In genomic region chr10:60815855-60816254, GRCm38 (mm10) we compare ENCODE assay signal across 9 mouse cellular contexts. TPM values are rescaled to one million over a fixed set of nuclear protein-coding genes. Genes with fewer than 3 reads are reported as not detected.
DNase-seq lines count a peak whose midpoint lies in the region; ATAC-seq and TF ChIP-seq lines count a peak whose summit lies in the region.
"Had no signal": no experiment of that assay in that cellular context is flagged by ENCODE, and none has a peak within 500 bp of the region (broad histone marks: within the 10 kb centered on the region; RNA-seq: fewer than 3 reads in every experiment).

No protein-coding gene starts in this region.

- no peak overlapping the region for H3K9ac ChIP-seq in lung, embryonic 16.5 days (ENCODE audit: low read length)
- peak overlapping the region; percentile 24; the same call in 1 of the 2 replicates for H3K9ac ChIP-seq in heart, postnatal 0 days (replicated peaks; ENCODE audit: low read depth, low read length)
- no peak overlapping the region for H3K9ac ChIP-seq in stomach, embryonic 14.5 days (replicated peaks; ENCODE audit: low read depth, low read length)

- no peaks in the 10 kb centered on the region for H3K9me3 ChIP-seq in lung, embryonic 16.5 days (ENCODE audit: control insufficient read depth, low read length)
- no peaks in the 10 kb centered on the region for H3K9me3 ChIP-seq in heart, postnatal 0 days (replicated peaks; ENCODE audit: control insufficient read depth, low read length)
- H3K9me3 ChIP-seq in stomach, embryonic 14.5 days (ENCODE audit: control insufficient read depth, low read depth, low read length): no peaks in the 10 kb centered on the region

- no peak overlapping the region for H3K4me3 ChIP-seq in lung, embryonic 16.5 days (ENCODE audit: low read length)
- H3K4me3 ChIP-seq in heart, postnatal 0 days (ENCODE audit: low read depth, low read length): no peak overlapping the region
- H3K4me3 ChIP-seq in stomach, embryonic 14.5 days (ENCODE audit: low read depth, low read length): no peak overlapping the region

- H3K27ac ChIP-seq in lung, embryonic 16.5 days (ENCODE audit: low read length): peak overlapping the region; percentile 0; the same call in 1 of the 2 replicates
- H3K27ac ChIP-seq in heart, postnatal 0 days (ENCODE audit: low read depth): peak overlapping the region; percentile 92
- no peak overlapping the region; the same call in 1 of the 2 replicates for H3K27ac ChIP-seq in stomach, embryonic 14.5 days (ENCODE audit: low read length)

- no peak for DNase-seq in frontal cortex, postnatal 10 days (ENCODE audit: low spot score in 2 of 2)
- DNase-seq in lung, postnatal 4 days: no peak
- peak; percentile 11 for DNase-seq in heart, postnatal 0 days (ENCODE audit: low spot score)
- DNase-seq in right cerebral cortex, adult 18-20 months: no peak
- DNase-seq in thymus, postnatal 25 days: no peak

- H3K27me3 ChIP-seq in lung, embryonic 16.5 days (ENCODE audit: control insufficient read depth, insufficient read depth, low read depth, low read length): no peaks in the 10 kb centered on the region
- no peaks in the 10 kb centered on the region for H3K27me3 ChIP-seq in heart, postnatal 0 days (ENCODE audit: control insufficient read depth, insufficient read depth, low read length)
- H3K27me3 ChIP-seq in stomach, embryonic 14.5 days (ENCODE audit: control insufficient read depth, insufficient read depth, low read length): no peaks in the 10 kb centered on the region

- TF ChIP-seq EP300 in heart, postnatal 0 days (IDR thresholded peaks at IDR 0.05; ENCODE audit: low read depth): no peak

- TF ChIP-seq CTCF in heart, postnatal 0 days (IDR thresholded peaks at IDR 0.05; ENCODE audit: low read depth): no peak

- peaks cover 82% of the 10 kb centered on the region for H3K4me1 ChIP-seq in lung, embryonic 16.5 days (replicated peaks; ENCODE audit: control insufficient read depth, insufficient read depth, low read length)
- H3K4me1 ChIP-seq in heart, postnatal 0 days (ENCODE audit: control insufficient read depth, insufficient read depth): peaks cover 91% of the 10 kb centered on the region
- peaks cover 69% of the 10 kb centered on the region for H3K4me1 ChIP-seq in stomach, embryonic 14.5 days (ENCODE audit: control insufficient read depth, insufficient read depth, low read length)

- 8% methylated on average over 1 of the region's 1 CpGs for WGBS in lung, embryonic 16.5 days
- 11% methylated on average over 1 of the region's 1 CpGs for WGBS in heart, postnatal 0 days
- WGBS in stomach, embryonic 14.5 days: 5% methylated on average over 1 of the region's 1 CpGs

- ATAC-seq in frontal cortex, adult (ENCODE audit: low TSS enrichment): 0 out of 2 replicates have a peak, but pooled peaks have one; percentile 18
- no peak for ATAC-seq in lung, embryonic 16.5 days (ENCODE audit: low read depth)
- no peak for ATAC-seq in heart, postnatal 0 days (ENCODE audit: insufficient read depth, low read depth)
- 0 out of 2 replicates have a peak, but pooled peaks have one; percentile 24 for ATAC-seq in stomach, embryonic 14.5 days (ENCODE audit: insufficient number of reproducible peaks, insufficient read depth, low FRiP score, low read depth)

- H3K36me3 ChIP-seq in lung, embryonic 16.5 days (ENCODE audit: control insufficient read depth, insufficient read depth, low read length): no peaks in the 10 kb centered on the region
- H3K36me3 ChIP-seq in heart, postnatal 0 days (replicated peaks; ENCODE audit: control insufficient read depth, insufficient read depth, low read length): no peaks in the 10 kb centered on the region
- H3K36me3 ChIP-seq in stomach, embryonic 14.5 days (ENCODE audit: control insufficient read depth, insufficient read depth, low read length): no peaks in the 10 kb centered on the region

- H3K4me2 ChIP-seq in lung, embryonic 16.5 days (ENCODE audit: low read depth, low read length): no peak overlapping the region
- no peak overlapping the region for H3K4me2 ChIP-seq in heart, postnatal 0 days (ENCODE audit: low read depth, low read length)
- no peak overlapping the region for H3K4me2 ChIP-seq in stomach, embryonic 14.5 days (replicated peaks; ENCODE audit: low read depth, low read length)

RNA-seq across cellular contexts. Expression of gene Unc5b, which starts 15.5 kb away (rescaled TPM):
- 6.7 and 7.3 TPM in 2 replicates for polyA plus RNA-seq in lung, embryonic 16.5 days (2015; fragmentation: Nextera tagmentation; extraction: Ambion mirVana)
- 50.5 and 63.2 TPM in 2 replicates for total RNA-seq in heart, postnatal 0 days (2014; rRNA removed; ENCODE audit: low replicate concordance)
- polyA plus RNA-seq in heart, postnatal 0 days (2015; fragmentation: Nextera tagmentation; extraction: Ambion mirVana): 4.9 and 5.0 TPM in 2 replicates
- 4.2 and 4.4 TPM in 2 replicates for polyA plus RNA-seq in stomach, embryonic 14.5 days (2014; fragmentation: Nextera tagmentation; extraction: Ambion mirVana)
- total RNA-seq: MEL had no signal

Comparison
In these comparisons a context has a peak if more than half of its experiments do, and no peak if none do; other contexts are left out.
1. ATAC-seq: peak in frontal cortex, adult (single experiment) and stomach, embryonic 14.5 days (single experiment); none in lung, embryonic 16.5 days (single experiment) and heart, postnatal 0 days (single experiment).